Mouse (Mus musculus): ENCODE measurements around the gene Ksr1.

DNA sequence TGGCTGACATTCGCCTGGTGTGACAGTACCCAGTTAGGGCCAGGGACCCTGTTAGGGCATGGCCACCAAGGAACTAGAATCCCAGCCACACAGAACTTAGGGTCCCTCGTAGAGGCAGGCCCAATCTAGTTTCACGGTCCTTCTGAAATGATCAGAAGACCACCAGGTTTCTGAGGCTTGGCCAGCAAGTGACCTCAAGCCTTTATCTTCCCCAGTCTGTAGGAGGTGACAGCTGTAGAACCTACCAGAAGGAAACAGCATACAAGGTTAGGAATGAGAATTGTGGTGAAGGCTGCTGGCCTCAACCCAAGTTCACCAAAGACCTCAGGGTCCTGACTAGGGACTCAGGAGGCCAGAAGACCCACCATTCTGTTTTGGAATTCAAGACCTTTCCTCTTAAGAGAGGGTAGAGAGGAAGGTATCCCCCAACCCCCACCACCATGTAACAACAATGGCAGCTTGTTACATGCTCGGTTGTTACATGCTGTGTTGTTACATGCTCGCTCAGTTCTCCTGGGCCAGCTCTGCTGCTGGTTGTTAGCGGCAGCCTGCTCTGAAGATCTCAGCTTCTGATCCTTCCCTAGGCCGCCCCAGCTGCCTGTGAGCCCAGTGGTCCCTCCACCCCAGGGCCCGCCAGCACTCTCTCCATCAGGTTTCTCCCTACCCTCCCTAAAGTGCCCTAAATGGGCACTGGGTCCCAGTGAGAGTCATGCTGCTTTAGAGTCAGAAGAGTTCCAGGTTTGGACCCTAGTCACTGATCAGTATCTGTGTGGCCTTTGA lies 169.3 kb downstream of the Ksr1 start:
- no peak for TF ChIP-seq CTCF (IDR thresholded peaks at IDR 0.05; ENCODE audit: extremely low read depth, insufficient read length, insufficient replicate concordance, low read depth, low read length)
- TF ChIP-seq POLR2A (IDR thresholded peaks at IDR 0.05; ENCODE audit: low read depth, low read length), result no peak
